Mouse (Mus musculus) cerebellum, postnatal 25 days (tissue): ENCODE measurements around the gene Tm2d1.
A peak's percentile ranks its signal among the peaks of the same experiment; 100 is the strongest.

Experiments used
- DNase-seq, 2 experiments: peaks; one replicate each; pipeline ENCODE4 v3.0.0; 2021; ENCODE audit warnings: mixed read lengths in 2 of 2

The Tm2d1 gene

GRCm38 (mm10) chr4:98321371-98322111, 61.6 kb downstream of the Tm2d1 start:
- DNase-seq, result peak; percentile 67 to 69

- no peak for DNase-seq
Measured at GRCm38 (mm10) chr4:98318769-98319168, 64.3 kb downstream of the Tm2d1 start.

- no peak for DNase-seq
Measured at GRCm38 (mm10) chr4:98317149-98317548, 66.0 kb downstream of the Tm2d1 start.
